Mouse (Mus musculus): ENCODE results near the gene Vps13a. TPM values are rescaled to one million over a fixed set of nuclear protein-coding genes. Genes with fewer than 3 reads are reported as not detected.
A peak's percentile ranks its signal among the peaks of the same experiment; 100 is the strongest.

Vps13a gene
- 8.8 and 10.0 TPM in 2 replicates for polyA plus RNA-seq (2015; fragmentation: Nextera tagmentation; extraction: Ambion mirVana)

DNA sequence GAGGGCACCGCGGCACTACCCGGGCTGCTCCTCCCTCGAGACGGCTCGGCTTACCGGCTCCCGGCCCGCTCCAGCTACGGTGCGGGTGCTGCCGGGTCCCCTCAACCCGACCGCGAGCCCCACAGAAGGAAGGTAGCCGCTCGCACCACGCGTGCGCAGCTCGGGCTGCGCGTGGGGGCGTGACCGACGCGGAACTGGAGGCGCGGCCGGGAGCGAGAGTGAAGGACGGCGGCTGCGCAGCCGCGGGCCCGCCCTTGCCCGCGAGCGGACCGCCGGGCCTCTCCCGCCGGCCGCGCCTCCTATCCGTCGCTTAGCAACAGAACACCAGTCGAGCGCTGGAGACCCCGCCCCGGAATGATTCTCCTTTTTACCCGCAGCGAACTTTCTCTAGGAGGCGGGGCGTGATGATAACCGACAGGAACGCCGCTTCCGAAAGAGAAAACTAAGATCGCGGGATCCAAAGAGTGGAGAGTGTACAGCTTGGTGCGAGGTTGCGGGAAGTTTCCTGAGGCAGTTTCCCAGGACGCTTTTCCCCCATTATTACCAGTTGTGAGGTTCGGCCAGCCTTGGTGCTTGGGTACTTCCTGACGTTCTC, at the start of gene Vps13a:
TSS of gene Vps13a (minus strand) at position 144 of the 595 bp plus-strand sequence.
- under 1% methylated on average over 67 of the region's 67 CpGs for WGBS
- Histone ChIP-seq H3K27ac (ENCODE audit: low read length) (no peak within 1 kb of the TSS), H3K9ac (ENCODE audit: low read length) (peak within 1 kb of the TSS; percentile 81)

DNA sequence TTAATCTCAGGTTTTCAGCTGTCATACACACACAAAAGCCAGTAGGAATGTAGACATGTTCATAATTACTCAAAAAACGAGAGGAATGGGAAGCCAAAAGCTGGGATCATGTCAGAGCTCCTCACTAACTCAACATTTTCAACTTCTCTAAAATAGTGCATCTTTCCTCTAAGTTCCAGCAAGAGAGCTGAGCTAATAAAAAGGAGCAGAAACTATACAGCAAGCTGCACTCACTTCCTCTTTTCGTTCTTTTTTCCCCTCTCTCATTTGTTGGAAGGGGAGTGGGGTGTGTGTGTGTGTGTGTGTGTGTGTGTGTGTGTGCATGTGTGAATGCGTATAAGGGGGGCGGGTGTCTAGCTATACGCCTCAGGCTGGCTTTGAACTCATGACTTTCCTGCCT, 46.9 kb upstream of the Vps13a start:
- H3K27ac ChIP-seq (ENCODE audit: low read length) = no peak overlapping the region
- no peaks in the 10 kb centered on the region for H3K9me3 ChIP-seq (replicated peaks; ENCODE audit: control insufficient read depth, low read length)
- no peak overlapping the region for H3K4me2 ChIP-seq (ENCODE audit: low read depth, low read length)
- H3K4me1 ChIP-seq (ENCODE audit: control insufficient read depth, insufficient read depth, low read length) = no peaks in the 10 kb centered on the region
- no peaks in the 10 kb centered on the region for H3K27me3 ChIP-seq (ENCODE audit: control insufficient read depth, insufficient read depth, low read length)
- 66% methylated on average over 5 of the region's 5 CpGs for WGBS
- H3K9ac ChIP-seq (ENCODE audit: low read length) = no peak overlapping the region
- no peak for ATAC-seq (ENCODE audit: insufficient read depth, low FRiP score)
- H3K4me3 ChIP-seq (replicated peaks; ENCODE audit: low read length) = no peak overlapping the region
- no peaks in the 10 kb centered on the region for H3K36me3 ChIP-seq (ENCODE audit: control insufficient read depth, insufficient read depth, low read length)

More for the DNA sequence above, at the start of gene Vps13a:
- H3K27me3 ChIP-seq (ENCODE audit: control insufficient read depth, insufficient read depth, low read length) = no peaks in the 10 kb centered on the region
- H3K36me3 ChIP-seq (ENCODE audit: control insufficient read depth, insufficient read depth, low read length) = no peaks in the 10 kb centered on the region
- H3K4me2 ChIP-seq (ENCODE audit: low read depth, low read length) = peak within 1 kb of the TSS; percentile 92
- H3K4me3 ChIP-seq (replicated peaks; ENCODE audit: low read length) = peak within 1 kb of the TSS; percentile 62
- H3K4me1 ChIP-seq (ENCODE audit: control insufficient read depth, insufficient read depth, low read length) = peaks cover 3% of the 10 kb centered on the region; the same call in 1 of the 2 replicates
- ATAC-seq (ENCODE audit: insufficient read depth, low FRiP score) = peak; percentile 98
- H3K9me3 ChIP-seq (replicated peaks; ENCODE audit: control insufficient read depth, low read length) = no peaks in the 10 kb centered on the region

DNA sequence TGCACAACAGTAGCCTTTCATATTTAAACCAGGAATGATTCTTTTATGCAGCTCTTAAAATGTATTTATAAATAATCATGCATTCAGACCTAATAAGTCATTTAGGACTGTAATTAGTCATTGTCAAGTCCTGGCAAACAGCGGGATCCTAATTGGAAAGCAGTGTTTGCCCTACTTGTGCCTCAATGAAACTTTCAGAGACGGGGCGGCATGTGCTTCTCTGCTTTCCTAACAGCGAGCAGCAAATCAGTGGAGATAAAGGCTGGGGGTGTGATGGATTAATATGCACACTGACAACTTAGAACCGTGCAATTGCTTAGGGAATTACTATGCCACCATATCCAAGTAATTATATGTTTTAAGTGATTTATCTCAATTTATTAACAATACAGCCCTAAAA, 44.5 kb upstream of the Vps13a start:
- no peak for ATAC-seq (ENCODE audit: insufficient read depth, low FRiP score)
- no peak overlapping the region for H3K4me3 ChIP-seq (replicated peaks; ENCODE audit: low read length)
- no peaks in the 10 kb centered on the region for H3K9me3 ChIP-seq (replicated peaks; ENCODE audit: control insufficient read depth, low read length)
- no peak overlapping the region for H3K4me2 ChIP-seq (ENCODE audit: low read depth, low read length)
- H3K27ac ChIP-seq (ENCODE audit: low read length) = no peak overlapping the region
- H3K4me1 ChIP-seq (ENCODE audit: control insufficient read depth, insufficient read depth, low read length) = no peaks in the 10 kb centered on the region
- 40% methylated on average over 5 of the region's 5 CpGs for WGBS
- H3K27me3 ChIP-seq (ENCODE audit: control insufficient read depth, insufficient read depth, low read length) = no peaks in the 10 kb centered on the region
- H3K9ac ChIP-seq (ENCODE audit: low read length) = no peak overlapping the region
- no peaks in the 10 kb centered on the region for H3K36me3 ChIP-seq (ENCODE audit: control insufficient read depth, insufficient read depth, low read length)

DNA sequence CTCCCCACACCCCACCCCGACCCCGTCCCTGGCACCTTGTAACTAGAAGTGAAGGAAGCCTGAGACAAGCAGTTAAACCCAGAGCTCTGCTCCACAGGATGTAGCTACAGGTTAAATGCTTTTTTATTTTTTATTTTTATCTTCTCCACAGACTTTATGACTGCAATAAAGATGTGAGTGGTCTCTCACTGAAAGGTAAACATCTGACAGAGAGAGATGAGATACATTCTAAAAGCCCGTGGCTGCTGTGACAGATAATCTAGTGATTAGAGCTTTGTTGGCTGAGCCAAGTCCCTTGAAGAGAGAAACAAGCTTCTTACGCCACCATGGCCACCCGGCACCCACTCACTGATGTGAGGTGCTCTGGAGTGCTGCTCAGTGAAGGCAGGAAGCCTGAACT, 34.1 kb upstream of the Vps13a start:
- ATAC-seq (ENCODE audit: insufficient read depth, low FRiP score) = no peak
- 37% methylated on average over 5 of the region's 5 CpGs for WGBS
- Histone ChIP-seq H3K4me3 (replicated peaks; ENCODE audit: low read length) (no peak overlapping the region), H3K27me3 (ENCODE audit: control insufficient read depth, insufficient read depth, low read length) (no peaks in the 10 kb centered on the region), H3K27ac (ENCODE audit: low read length) (no peak overlapping the region), H3K4me1 (ENCODE audit: control insufficient read depth, insufficient read depth, low read length) (no peaks in the 10 kb centered on the region), H3K9me3 (replicated peaks; ENCODE audit: control insufficient read depth, low read length) (no peaks in the 10 kb centered on the region), H3K9ac (ENCODE audit: low read length) (no peak overlapping the region), H3K36me3 (ENCODE audit: control insufficient read depth, insufficient read depth, low read length) (no peaks in the 10 kb centered on the region), H3K4me2 (ENCODE audit: low read depth, low read length) (no peak overlapping the region)

DNA sequence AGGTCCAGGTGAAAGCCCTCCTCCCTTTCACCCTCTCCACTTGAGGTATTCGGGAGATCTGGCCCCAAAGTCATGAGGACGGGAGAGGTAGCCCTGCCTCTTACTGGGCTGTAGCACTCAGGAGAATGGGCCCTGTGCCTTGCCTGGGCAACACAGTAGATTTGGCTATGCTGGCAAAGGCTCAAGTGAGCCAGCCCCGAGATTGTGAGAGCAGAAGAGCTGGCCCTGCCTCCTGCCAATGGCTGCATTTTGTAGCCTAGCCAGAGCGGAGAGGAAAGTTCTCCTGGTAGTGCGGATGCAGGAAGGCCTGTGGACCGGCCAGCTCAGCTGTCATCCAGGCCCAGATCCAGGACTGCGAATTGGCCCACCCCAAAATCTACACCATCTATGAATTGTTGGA, 32.6 kb upstream of the Vps13a start:
- H3K4me1 ChIP-seq (ENCODE audit: control insufficient read depth, insufficient read depth, low read length) = no peaks in the 10 kb centered on the region
- no peaks in the 10 kb centered on the region for H3K36me3 ChIP-seq (ENCODE audit: control insufficient read depth, insufficient read depth, low read length)
- no peak overlapping the region for H3K4me2 ChIP-seq (ENCODE audit: low read depth, low read length)
- no peak overlapping the region for H3K4me3 ChIP-seq (replicated peaks; ENCODE audit: low read length)
- H3K9ac ChIP-seq (ENCODE audit: low read length) = no peak overlapping the region
- no peak for ATAC-seq (ENCODE audit: insufficient read depth, low FRiP score)
- H3K27ac ChIP-seq (ENCODE audit: low read length) = no peak overlapping the region
- H3K9me3 ChIP-seq (replicated peaks; ENCODE audit: control insufficient read depth, low read length) = no peaks in the 10 kb centered on the region
- 78% methylated on average over 7 of the region's 7 CpGs for WGBS
- no peaks in the 10 kb centered on the region for H3K27me3 ChIP-seq (ENCODE audit: control insufficient read depth, insufficient read depth, low read length)

DNA sequence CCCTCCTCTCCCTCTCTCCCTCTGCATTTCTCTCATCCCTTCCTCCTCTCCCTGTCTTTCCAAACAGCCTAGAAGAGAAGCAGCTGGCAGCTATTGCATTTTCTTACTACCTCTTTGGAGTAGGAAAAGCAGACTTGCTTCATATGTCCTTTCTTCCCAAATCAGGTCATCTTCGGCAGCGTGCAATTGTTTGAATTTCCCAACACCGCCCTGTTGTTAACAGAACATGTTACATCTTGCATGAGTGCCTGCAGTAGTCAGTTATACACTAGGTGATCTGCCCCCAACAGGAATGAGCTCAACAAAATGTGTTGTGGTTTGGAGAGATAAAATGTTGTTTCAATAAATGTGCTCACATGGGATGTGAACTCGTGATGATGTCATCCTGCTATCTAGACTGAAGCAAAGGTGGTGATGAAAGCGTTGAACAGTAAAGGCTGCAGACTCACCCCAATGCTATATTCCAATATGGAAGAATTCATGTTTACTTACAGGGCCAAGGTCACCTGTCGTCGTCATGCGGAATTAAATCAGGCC, 31.4 kb upstream of the Vps13a start:
- ATAC-seq (ENCODE audit: insufficient read depth, low FRiP score) = no peak
- H3K36me3 ChIP-seq (ENCODE audit: control insufficient read depth, insufficient read depth, low read length) = no peaks in the 10 kb centered on the region
- no peaks in the 10 kb centered on the region for H3K27me3 ChIP-seq (ENCODE audit: control insufficient read depth, insufficient read depth, low read length)
- no peaks in the 10 kb centered on the region for H3K9me3 ChIP-seq (replicated peaks; ENCODE audit: control insufficient read depth, low read length)
- H3K9ac ChIP-seq (ENCODE audit: low read length) = no peak overlapping the region
- 75% methylated on average over 8 of the region's 8 CpGs for WGBS
- H3K4me1 ChIP-seq (ENCODE audit: control insufficient read depth, insufficient read depth, low read length) = no peaks in the 10 kb centered on the region
- H3K4me3 ChIP-seq (replicated peaks; ENCODE audit: low read length) = no peak overlapping the region
- H3K27ac ChIP-seq (ENCODE audit: low read length) = no peak overlapping the region
- no peak overlapping the region for H3K4me2 ChIP-seq (ENCODE audit: low read depth, low read length)

DNA sequence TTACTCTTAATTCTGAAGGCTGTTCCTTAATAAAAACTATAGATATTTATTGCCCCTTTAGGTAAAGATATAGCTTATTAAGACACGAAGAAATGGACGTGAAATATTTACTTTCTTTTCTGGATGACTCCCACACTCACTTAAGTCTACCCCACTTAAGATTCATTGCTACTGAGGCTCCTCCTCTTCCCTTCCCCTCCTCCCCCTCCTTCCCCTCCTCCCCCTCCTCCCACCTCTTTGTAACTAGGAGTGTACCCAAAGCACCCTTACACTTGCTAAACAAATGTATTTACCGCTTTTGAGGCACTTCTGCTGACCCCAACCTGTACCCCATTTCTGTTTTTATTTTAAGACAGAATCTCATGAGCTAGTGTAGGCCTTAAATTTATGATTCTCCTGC, 24.4 kb upstream of the Vps13a start:
- no peak overlapping the region for H3K9ac ChIP-seq (ENCODE audit: low read length)
- H3K4me3 ChIP-seq (replicated peaks; ENCODE audit: low read length) = no peak overlapping the region
- no peak overlapping the region for H3K27ac ChIP-seq (ENCODE audit: low read length)
- ATAC-seq (ENCODE audit: insufficient read depth, low FRiP score) = no peak
- 39% methylated on average over 3 of the region's 3 CpGs for WGBS
- no peaks in the 10 kb centered on the region for H3K4me1 ChIP-seq (ENCODE audit: control insufficient read depth, insufficient read depth, low read length)
- H3K27me3 ChIP-seq (ENCODE audit: control insufficient read depth, insufficient read depth, low read length) = no peaks in the 10 kb centered on the region
- H3K4me2 ChIP-seq (ENCODE audit: low read depth, low read length) = no peak overlapping the region
- no peaks in the 10 kb centered on the region for H3K9me3 ChIP-seq (replicated peaks; ENCODE audit: control insufficient read depth, low read length)
- H3K36me3 ChIP-seq (ENCODE audit: control insufficient read depth, insufficient read depth, low read length) = no peaks in the 10 kb centered on the region

DNA sequence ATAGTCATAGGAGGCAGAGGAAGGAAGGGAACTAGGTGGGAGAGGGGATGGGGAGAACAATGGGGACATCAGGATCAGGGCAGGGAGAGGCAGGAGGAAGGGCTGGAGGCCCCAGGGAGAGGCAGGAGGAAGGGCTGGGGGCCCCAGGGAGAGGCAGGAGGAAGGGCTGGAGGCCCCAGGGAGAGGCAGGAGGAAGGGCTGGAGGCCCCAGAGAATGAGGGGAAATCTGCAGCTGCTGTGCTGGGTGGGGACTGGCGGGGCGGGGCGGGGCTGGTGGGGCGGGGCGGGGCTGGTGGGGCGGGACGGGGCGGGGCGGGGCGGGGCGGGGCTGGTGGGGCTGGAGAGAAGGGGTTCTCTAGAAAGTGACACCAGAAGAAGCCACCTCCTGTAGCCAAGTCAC, 23.8 kb upstream of the Vps13a start:
- WGBS = 30% methylated on average over 2 of the region's 11 CpGs
- Histone ChIP-seq H3K9me3 (replicated peaks; ENCODE audit: control insufficient read depth, low read length) (no peaks in the 10 kb centered on the region), H3K27me3 (ENCODE audit: control insufficient read depth, insufficient read depth, low read length) (no peaks in the 10 kb centered on the region), H3K36me3 (ENCODE audit: control insufficient read depth, insufficient read depth, low read length) (no peaks in the 10 kb centered on the region), H3K9ac (ENCODE audit: low read length) (no peak overlapping the region), H3K4me1 (ENCODE audit: control insufficient read depth, insufficient read depth, low read length) (no peaks in the 10 kb centered on the region), H3K27ac (ENCODE audit: low read length) (no peak overlapping the region), H3K4me3 (replicated peaks; ENCODE audit: low read length) (no peak overlapping the region), H3K4me2 (ENCODE audit: low read depth, low read length) (no peak overlapping the region)
- no peak for ATAC-seq (ENCODE audit: insufficient read depth, low FRiP score)

DNA sequence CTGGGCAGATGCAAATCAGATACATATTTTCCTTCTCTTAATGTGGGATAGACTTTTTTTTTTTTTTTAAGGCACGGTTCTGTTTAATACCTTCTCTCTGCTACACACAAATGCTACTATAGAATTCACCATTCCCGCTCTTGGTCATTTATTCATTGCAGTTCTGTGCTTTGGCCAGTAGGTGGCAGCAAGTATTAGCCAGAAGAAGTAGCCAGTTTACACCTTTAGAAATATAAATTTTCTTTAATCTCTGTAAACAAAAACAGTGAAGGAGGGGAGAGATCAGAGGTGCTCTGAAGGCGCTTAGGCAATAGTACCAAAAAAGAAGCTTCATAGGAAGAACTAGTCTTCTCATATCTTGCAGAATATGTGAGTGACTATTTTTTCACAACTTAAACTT, 22.0 kb upstream of the Vps13a start:
- no peak for ATAC-seq (ENCODE audit: insufficient read depth, low FRiP score)
- Histone ChIP-seq H3K36me3 (ENCODE audit: control insufficient read depth, insufficient read depth, low read length) (no peaks in the 10 kb centered on the region), H3K4me1 (ENCODE audit: control insufficient read depth, insufficient read depth, low read length) (no peaks in the 10 kb centered on the region), H3K4me3 (replicated peaks; ENCODE audit: low read length) (no peak overlapping the region), H3K9ac (ENCODE audit: low read length) (no peak overlapping the region), H3K9me3 (replicated peaks; ENCODE audit: control insufficient read depth, low read length) (no peaks in the 10 kb centered on the region), H3K27ac (ENCODE audit: low read length) (no peak overlapping the region), H3K27me3 (ENCODE audit: control insufficient read depth, insufficient read depth, low read length) (no peaks in the 10 kb centered on the region), H3K4me2 (ENCODE audit: low read depth, low read length) (no peak overlapping the region)
- 3% methylated on average over 3 of the region's 3 CpGs for WGBS

Data from stomach, embryonic 16.5 days (tissue).